Mouse (Mus musculus): ENCODE data around the gene Cd38. TPM values are rescaled to one million over a fixed set of nuclear protein-coding genes. Genes with fewer than 3 reads are reported as not detected.

Gene Cd38
- 10 to 100 TPM; 16.3 to 19.6 TPM for total RNA-seq (2021)
- long read RNA-seq, experiment 1, transcript Cd38-201 (8 exons, 3,270 nt), result major isoform, 20 of 21 reads
- long read RNA-seq, experiment 1, partial matches to known transcripts, result 0 of 21 reads
- long read RNA-seq, experiment 1, other reads (novel, unspliced or antisense), result 1 of 21 reads
- long read RNA-seq, experiment 2, transcript Cd38-201 (8 exons, 3,270 nt), result major isoform, 34 of 38 reads
- long read RNA-seq, experiment 2, partial matches to known transcripts, result 3 of 38 reads
- long read RNA-seq, experiment 2, other reads (novel, unspliced or antisense), result 1 of 38 reads

DNA sequence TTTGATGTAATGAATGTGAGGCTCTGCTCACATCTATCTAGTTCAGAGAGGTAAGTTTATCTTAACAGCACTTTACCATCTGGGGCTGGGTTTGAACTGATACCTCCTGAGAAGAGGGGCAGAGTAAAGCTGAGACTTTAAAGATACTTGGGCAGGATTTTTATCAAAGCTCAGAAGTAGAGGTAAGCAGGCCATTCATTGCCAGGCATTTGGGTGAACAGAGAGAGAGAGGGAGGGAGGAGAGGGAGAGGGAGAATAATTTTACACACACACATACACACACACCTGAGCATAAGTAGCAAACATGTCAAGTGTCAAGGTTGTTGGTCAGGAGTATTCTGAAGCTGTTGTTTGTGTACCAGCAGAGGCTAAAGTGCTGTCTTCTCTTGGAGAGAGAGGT, at the start of gene Cd38:
Cd38 (plus strand) TSS at position 301 of the 400 bp plus-strand sequence.
- no peak for DNase-seq (ENCODE audit: low spot score in 2 of 2)

DNA sequence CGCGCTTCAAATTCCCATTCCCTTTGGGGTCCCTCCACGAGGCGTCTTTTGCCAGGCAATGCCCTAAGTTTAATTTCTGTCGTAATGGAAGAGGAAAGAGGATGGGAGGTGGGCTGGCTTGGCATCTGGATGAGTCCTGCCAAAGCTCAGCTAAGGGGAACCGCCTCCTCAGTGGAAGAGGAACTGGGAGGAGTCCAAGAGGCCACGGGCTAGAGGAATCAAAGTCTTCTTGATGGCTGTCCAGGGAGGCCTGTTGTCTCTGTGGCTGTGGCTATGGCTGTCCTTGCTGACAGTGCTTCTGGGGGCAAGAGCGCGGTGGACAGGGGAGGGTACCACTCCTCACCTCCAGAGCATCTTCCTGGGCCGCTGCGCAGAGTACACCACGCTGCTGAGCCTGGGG, 49.7 kb upstream of the Cd38 start, which contains the start of gene Bst1:
Bst1 (plus strand) TSS at position 191 of the 400 bp plus-strand sequence.
- no peak for DNase-seq (ENCODE audit: low spot score in 2 of 2)

DNA sequence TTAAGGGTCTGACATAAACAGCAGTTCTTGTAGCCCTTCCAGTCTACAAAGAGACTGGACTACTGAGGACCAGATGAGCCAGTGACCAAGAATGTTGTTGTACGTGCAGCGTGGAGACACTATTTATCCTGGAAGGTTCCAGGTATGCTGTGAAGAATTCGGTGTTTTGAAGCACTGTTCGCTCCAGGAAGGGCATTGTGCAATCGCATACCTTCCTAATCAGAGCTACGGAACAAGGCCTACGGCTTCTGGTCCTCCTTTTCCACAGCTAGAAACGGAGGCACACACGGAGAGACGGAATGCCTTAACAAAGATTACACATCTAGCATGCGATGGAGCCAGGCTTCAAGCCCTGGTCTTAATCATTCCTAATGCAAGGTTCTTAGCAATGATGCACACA, 47.6 kb upstream of the Cd38 start:
- DNase-seq (ENCODE audit: low spot score in 2 of 2), result no peak

DNA sequence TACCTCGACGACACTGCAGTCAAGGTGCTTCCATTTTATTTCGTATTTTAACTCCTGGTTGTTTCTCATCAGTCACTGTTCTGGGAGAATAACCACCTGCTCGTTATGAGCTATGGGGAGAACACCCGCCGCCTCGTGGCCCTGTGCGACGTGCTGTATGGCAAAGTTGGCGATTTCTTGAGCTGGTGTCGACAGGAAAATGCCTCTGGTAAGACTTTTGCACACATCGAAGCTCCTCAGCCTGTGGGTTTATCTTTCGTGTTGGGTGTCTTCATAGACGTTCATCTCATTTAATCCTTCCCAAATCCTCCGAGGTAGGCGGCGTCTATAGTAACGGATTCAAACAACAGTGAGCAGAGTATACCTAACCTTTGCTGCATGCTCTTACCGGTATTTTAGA, 46.8 kb upstream of the Cd38 start, which contains the start of gene Fbxl5:
Fbxl5 (minus strand) TSS at position 101 of the 400 bp plus-strand sequence.
- DNase-seq (ENCODE audit: low spot score in 2 of 2), result no peak

DNA sequence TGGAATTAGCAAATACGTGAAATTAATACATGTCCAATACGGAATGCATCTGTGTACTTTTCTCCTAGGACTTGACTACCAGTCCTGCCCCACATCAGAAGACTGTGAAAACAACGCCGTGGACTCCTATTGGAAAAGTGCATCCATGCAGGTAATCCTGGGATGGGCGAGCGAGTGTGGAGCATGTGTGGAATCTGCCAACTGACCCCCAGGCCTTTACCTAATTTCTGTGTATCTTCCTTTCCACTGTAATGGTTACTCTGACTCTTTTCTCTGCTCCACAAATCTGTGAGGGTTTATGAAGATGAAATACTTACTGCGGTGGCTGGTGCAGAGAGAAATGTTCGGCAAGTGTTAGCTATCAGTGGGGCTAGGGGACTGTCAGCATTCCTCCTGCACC, 46.2 kb upstream of the Cd38 start:
- no peak for DNase-seq (ENCODE audit: low spot score in 2 of 2)

DNA sequence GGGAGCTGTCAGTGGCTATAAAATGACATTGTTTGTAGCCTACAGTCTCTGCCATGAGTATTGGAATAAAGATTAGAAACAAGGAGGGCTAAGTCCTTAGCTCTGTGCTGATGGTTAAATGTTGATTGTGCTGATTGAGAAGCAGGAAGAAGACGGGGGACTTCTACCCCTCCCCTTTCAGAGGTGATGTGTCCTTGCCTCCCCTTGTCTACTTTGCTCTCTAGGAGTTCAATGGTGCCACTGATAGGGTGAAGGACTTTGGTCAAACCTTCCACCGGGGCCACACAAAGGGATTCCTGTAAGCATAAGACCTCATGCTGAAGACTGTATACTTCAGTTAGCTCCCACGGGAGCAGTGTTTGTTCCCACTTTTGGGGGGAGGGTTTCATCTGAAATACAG, 45.5 kb upstream of the Cd38 start:
- no peak for DNase-seq (ENCODE audit: low spot score in 2 of 2)

DNA sequence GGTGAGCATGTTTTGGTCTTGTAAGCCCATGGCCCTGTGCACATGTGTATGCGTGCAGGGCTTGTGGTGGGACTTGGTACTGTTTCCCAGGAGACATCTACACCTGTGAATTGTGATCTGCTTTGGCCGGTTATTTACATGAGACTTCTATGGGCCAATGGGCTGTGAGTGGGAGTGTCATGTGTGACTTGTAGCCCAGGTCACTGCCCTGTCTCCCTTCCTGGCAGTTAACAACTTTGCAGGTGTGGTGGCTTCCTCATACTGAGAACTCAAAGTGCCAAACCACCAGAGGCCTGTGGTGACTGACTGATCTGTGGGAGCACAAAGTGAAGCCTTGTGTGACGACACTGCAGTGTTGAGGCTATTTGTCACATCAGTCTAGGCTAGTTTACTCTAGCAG, 43.8 kb upstream of the Cd38 start:
- no peak for DNase-seq (ENCODE audit: low spot score in 2 of 2)

DNA sequence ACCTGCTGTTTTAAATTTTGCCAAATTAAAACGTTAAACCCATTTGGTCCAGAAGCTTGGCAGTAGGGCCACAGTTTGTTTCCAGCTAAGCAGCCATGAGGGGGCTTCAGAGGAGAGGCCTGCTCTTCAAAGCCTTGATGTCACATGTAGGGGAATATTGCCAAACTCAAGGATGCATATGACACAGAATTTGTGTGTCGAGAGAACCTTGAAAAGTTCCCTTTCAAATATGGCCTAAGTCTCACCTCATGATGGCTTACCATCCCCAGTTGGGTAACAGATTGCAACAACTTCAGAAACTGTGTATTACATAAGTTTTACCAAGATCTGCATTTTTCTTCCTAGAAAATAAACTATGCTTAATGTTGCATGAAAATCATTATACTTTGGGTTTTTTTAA, 41.5 kb upstream of the Cd38 start:
- DNase-seq (ENCODE audit: low spot score in 2 of 2), result no peak

DNA sequence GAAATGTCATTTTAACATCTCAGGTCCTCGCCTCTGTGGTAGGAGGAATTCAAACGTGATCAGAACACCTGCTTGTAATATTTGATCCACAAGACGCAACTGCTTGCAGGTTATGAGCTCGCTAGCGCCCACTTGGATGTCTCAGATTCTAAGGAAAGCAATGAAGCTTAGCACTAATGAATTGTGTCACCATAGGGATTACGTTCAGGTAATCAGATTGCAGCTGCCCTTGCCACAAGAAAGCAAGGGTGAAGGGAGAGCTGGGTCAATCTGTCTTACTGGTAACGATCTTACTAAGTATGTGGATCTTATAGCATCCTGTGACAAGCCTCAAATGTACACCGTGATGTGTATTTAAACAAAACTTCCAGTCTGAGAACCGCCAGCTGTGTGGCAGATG, 41.0 kb upstream of the Cd38 start:
- no peak for DNase-seq (ENCODE audit: low spot score in 2 of 2)

DNA sequence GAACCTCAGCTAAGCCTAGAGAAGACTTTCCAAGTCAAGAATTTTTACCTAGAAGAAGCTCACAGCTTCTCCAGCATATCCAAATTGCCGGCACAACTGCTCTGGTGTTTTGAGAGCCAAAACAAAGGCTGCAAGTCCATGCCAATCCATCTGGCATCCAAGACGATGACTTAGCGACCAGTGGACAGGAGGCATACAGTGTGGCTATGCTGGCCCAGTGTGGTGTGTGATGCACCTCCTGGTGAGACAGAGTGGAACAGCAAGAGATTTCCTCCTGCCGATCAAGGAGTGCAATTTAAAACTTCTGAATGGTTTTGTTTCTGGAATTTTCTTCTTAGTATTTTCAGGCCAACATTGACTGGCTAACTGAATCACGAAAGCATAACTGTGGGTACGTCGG, 31.8 kb upstream of the Cd38 start:
- DNase-seq (ENCODE audit: low spot score in 2 of 2), result no peak

DNA sequence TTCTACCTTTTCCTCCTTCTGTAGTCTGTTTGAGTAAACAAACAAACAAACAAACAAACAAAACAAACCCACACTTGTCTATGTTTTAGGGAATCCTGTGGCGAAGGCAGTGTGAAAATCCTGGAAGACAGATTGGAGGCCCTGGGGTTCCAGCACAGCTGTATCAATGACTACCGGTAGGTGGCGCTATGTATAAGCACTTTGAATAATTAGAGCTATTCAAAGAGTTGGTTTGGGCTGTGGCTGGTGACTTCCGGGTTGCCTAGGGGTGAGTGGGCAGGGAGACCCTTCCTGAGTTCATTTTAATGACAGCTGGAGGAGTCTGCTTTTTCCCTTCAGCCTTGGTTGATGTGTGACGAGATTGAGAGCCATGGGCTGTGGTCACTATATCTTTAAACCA, 31.0 kb upstream of the Cd38 start:
- peak in 1 of 2 experiments; percentile 24 for DNase-seq (ENCODE audit: low spot score in 2 of 2)

DNA sequence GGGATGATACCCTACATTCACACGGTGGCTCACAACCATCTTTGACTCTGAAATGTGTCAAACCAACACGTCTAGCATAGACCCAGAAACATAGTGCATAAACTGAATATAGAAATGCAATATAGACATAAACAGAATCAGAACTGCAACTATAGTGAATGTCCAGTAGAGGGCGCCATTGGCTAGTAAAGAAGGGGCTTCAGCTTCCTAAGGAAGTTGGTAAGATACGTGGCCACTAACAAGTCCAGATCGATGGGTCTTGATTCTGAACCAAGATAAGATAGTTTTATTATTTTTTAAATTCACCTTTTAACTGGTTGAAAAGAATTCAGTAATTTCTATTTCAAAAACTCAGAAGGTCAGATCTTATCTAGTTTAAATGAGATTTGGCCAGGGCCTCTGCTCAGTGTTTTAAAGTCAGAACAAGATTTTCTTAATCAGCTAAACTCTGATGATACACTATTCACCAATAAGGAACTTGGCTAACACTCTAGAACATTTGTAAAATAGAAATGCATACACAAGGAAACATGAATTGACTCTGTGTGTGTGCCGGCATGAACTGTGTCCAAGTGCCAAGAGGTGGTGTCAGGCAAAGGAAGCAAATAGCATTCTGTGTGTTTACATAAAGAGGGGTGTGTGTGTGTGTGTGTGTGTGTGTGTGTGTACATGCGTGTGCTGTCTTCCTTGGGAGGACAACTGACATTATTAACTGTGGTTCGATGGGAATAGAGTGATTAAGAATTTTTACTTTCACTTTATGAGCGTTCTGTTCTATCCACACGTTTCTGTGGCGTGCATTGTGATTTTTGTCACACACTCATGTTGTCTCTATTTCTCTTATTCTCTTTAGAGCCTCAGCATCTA, 27.0 kb upstream of the Cd38 start:
- DNase-seq (ENCODE audit: low spot score in 2 of 2), result peak in 1 of 2 experiments; percentile 16

DNA sequence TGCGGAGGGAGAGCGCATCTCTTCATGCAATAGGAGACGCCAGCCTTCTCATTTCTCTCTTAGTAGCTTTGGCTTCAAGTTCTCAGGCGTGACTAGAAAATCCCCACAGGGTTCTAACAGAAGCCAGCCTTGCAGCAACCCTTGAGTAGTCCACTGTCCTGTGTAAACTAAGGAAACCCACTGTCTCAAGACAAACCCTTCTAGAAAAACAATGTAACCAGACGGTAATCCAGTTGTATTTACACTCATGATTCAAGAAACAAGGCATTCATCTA, 26.4 kb upstream of the Cd38 start:
- DNase-seq (ENCODE audit: low spot score in 2 of 2), result no peak

DNA sequence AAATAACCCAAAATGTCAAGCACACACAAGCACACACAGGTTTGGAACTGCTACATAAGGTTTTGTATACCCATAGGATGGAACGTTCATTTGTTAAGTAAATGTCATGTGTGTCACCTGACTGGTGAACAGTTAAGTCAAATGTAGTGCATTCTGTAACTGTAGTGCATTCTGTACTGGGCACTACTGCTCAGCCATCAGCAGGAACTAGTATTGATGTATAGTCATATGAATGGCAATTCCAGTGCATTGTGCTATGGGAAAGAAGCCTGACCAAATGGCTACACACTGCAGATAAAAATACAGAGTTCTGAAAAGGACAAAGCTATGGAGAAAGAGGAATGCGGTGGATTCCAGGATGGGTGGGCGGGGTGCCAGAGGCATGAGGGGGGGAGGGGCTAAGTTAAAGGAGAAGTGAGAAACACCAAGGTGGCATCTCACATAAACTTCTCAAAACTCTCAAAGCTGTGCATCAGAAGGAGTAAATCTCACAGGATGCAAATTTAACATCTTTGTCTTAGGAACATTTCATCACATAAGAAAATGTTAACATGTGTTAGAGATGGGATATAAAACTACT, 25.7 kb upstream of the Cd38 start:
- DNase-seq (ENCODE audit: low spot score in 2 of 2), result no peak

DNA sequence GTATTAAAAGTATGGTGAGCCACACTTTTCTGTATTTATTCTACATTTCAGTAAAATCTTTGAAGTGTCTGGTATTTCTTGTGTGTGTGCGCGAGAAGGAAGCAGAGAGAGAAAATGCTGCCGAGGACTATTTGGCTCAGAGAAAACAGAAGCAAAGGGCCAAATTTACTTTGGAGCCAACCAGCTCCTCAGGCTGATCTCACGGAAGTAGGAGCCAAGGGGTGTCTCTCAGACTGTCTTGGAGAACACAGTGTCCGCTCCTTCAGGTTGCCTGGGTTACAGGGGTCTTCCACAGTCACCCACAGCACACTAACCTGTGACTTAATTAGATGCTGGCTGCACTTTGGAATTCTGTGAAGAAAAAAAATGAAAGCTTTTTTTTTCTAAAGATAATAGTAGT, 23.3 kb upstream of the Cd38 start:
- no peak for DNase-seq (ENCODE audit: low spot score in 2 of 2)

DNA sequence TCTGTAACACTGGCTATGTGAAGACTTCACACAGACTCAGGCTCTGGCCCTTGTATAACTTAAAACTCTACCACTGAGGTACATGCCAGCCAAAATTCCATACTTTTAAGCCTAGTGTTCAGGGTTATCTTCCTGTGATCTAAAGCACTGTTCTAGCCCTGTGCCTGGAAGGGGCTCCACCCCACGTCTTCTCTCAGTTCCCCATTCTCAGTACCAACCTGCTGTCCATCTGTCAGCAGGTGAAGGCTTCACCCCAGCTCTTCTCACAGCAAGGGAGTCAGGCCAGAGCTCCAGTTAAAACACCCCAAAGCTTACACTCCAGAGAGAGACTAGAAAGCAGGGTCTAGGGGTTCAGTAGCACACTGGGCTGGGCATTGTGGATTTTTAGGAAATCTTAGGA, 22.7 kb upstream of the Cd38 start:
- DNase-seq (ENCODE audit: low spot score in 2 of 2), result no peak

DNA sequence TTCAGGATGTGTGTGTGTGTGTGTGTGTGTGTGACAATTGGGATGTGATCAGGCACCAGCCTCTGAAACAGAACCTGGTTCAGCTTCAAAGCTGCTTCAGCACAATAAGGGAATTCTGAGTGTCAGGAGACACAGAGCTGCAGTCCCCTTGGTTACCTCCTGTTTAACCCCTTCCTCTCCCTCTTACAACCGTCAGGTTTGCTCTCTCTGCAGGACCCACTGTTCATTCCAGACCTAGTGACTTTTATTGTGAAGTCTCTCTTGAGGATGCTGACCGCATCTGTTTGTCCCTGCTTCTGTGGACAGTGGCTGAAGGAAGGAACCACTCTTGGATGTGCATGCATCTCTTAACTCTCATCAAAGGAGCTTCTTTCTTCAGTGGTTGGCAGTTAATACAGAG, 22.1 kb upstream of the Cd38 start:
- no peak for DNase-seq (ENCODE audit: low spot score in 2 of 2)

DNA sequence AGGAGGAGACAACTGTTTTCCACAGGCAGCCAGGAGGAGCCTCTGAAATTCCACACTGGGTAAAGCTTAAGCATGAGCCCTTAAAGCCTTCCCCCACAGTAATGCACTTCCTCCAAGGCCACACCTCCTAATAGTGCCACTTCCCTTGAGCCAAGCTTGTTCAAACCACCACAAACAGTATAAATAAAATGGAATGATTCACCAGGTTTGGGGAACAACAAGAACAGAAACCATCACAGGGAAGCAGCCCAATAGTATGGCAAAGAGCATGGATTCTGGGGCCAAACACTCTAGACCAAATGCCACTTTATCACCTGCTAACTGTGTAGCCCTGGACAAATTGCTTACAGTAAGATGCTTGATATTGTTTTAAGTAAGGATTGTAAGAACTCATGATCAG, 20.8 kb upstream of the Cd38 start:
- no peak for DNase-seq (ENCODE audit: low spot score in 2 of 2)

DNA sequence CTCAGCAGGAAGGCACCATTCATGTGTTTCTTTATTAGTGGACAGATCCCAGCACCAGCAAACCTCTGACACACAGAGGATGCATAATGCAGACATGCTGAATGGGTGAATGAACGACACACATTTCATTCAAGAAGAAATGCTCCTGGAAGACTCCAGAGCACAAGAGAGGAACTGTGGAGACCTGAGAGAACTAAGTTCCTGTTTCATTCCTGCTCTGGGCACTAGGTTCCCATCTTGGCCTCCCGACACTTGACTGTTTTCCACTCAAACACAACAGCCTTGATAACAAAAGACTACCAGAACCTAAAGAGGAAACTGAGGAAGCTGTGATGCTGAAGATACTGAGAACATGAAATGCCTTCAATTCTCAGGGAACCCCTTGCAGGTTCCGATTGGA, 20.1 kb upstream of the Cd38 start:
- no peak for DNase-seq (ENCODE audit: low spot score in 2 of 2)

DNA sequence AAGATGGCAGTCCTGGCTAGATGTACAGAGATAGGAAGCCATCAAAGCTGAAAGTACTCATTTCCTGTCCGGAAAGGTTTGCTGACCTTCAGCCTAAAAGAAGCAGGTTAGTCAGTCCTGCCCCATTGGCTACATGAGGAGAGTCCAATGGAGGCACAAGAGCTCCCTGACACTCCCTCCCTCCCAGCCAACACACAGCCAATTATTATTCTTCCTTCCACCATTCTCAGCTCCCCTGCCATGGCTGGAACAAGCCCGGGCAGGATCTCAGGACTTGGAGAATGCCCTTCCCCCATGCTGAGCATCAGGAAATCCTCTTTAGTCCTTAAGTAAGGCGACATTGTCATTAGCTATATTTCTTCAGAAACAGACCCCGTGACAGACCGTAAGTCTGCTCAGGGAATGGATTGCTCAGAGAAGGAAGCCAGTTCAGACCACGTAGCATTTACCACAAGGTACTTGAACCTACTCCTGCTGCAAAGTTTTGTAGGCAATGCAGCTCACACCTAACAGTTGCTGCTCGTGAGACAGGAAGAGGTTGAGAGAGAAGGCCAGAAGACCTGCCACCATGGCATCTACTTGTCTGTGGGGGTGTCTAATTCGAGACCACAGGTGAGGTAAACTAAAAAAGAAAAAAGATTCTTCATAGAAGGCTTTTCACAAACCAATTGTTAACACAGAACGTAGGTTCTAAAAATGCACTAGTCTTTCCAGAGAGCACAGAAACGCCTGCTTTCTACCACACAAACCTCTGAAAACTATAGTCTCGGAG, 15.1 kb upstream of the Cd38 start:
- DNase-seq (ENCODE audit: low spot score in 2 of 2), result no peak

DNA sequence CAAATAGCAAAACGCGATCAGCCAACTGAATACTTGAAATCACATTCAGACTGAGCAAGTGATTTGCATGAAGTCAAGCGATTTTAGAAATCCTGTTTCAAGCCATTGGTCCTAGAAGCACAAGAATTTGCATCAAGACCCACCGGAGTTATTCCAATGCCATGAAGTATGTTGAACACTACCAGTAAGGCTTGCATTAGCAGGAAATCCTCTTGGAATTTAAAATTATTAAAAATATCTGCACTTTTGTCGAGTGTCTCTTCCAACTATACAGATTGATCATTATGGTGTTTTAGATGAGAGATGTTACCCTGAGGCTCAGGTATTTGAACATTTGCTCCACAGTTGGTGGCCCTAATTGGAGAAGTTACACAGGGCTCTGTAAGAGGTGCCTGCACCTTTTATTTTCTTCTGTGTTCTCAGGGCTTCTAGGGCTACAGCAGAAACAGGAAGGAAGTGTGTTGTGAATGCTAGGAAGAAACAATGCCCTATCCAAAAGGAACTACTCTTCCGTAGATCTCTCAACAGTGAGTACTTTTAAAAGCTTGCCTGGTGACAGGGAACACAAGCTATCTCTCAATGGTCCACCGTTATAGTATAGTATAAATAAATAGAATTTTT, 14.4 kb upstream of the Cd38 start:
- no peak for DNase-seq (ENCODE audit: low spot score in 2 of 2)

Measured in adrenal gland, postnatal 4 days (tissue).